Mouse (Mus musculus): Measurements from ENCODE around the gene Csn3. TPM values are rescaled to one million over a fixed set of nuclear protein-coding genes. Genes with fewer than 3 reads are reported as not detected.

Gene Csn3
- not detected for polyA plus RNA-seq (2014; fragmentation: Illumina TruSeq; extraction: RNeasy Lipid Tissue Mini Kit (QIAGEN cat#74804); ENCODE audit: low read depth, low replicate concordance)

DNA sequence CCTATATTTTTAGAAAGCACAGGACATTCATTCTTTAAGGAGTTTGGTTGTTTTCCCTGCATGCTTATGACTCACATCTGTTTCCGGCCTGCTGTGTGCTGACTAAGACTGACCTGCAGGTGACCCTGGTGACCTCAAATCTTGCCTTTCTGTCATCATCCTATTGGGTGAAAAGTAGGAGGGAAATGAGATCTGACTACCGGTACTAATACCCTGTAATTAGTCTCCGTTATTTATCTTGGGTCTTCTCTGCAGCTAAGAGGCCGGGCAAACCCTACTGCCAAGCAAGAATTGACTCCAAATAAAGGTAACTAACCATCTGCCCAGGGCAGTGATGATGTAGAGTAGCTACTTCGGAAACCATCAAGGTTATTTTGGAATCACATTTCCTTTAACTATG is at the start of gene Csn3:
Gene Csn3 (plus strand): TSS at position 208 of the 400 bp plus-strand sequence.

GRCm38 (mm10) chr5:87884729-87885128 is 40.6 kb upstream of the Csn3 start, which contains the start of gene Odam:
Odam (plus strand) TSS chr5:87885029.

DNA sequence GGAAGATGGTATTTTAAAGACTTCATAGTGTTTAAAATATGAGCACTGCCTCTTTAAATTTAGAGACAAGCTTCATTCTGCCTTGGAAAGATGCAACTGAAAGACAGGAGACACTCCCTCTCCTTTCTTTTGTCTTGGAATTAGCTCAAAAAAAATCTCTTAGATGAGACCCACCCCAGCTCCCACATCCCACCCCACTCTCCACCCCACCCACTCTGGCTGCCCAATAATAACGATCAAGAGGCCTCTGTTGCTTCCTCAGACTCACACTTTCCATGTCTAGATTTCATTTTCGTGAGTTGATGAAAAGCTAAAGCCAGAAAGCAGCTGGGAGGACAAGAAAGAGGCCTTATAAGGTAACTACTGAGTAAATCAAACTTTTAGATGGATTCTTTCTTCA is 43.8 kb downstream of the Csn3 start, which contains the start of the genes 2310003L06Rik and Gm28434:
Gene 2310003L06Rik (plus strand): TSS at position 259 of the 400 bp plus-strand sequence.
Gene Gm28434 (plus strand): TSS at position 317 of the 400 bp plus-strand sequence.

GRCm38 (mm10) chr5:87979139-87979538 is 53.8 kb downstream of the Csn3 start, which contains the start of gene Cabs1:
Cabs1 (plus strand) TSS chr5:87979439.

Other genes with a start within 250 kb of the Csn3 start
- gene Csn2, start 225.9 kb upstream of the Csn3 start, polyA plus RNA-seq (2014; fragmentation: Illumina TruSeq; extraction: RNeasy Lipid Tissue Mini Kit (QIAGEN cat#74804); ENCODE audit: low read depth, low replicate concordance) = 0.29 TPM
- gene Csn1s2a, start 151.0 kb upstream of the Csn3 start, polyA plus RNA-seq (2014; fragmentation: Illumina TruSeq; extraction: RNeasy Lipid Tissue Mini Kit (QIAGEN cat#74804); ENCODE audit: low read depth, low replicate concordance) = not detected
- 0.91 TPM for gene Csn1s2b, start 117.5 kb upstream of the Csn3 start, polyA plus RNA-seq (2014; fragmentation: Illumina TruSeq; extraction: RNeasy Lipid Tissue Mini Kit (QIAGEN cat#74804); ENCODE audit: low read depth, low replicate concordance)
- 299 TPM for gene Prr27, start 99.9 kb upstream of the Csn3 start, polyA plus RNA-seq (2014; fragmentation: Illumina TruSeq; extraction: RNeasy Lipid Tissue Mini Kit (QIAGEN cat#74804); ENCODE audit: low read depth, low replicate concordance)
- 0.35 TPM for gene Odam, start 40.5 kb upstream of the Csn3 start, polyA plus RNA-seq (2014; fragmentation: Illumina TruSeq; extraction: RNeasy Lipid Tissue Mini Kit (QIAGEN cat#74804); ENCODE audit: low read depth, low replicate concordance)
- not detected for gene 2310003L06Rik, start 43.9 kb downstream of the Csn3 start, polyA plus RNA-seq (2014; fragmentation: Illumina TruSeq; extraction: RNeasy Lipid Tissue Mini Kit (QIAGEN cat#74804); ENCODE audit: low read depth, low replicate concordance)
- not detected for gene Gm28434, start 43.9 kb downstream of the Csn3 start, polyA plus RNA-seq (2014; fragmentation: Illumina TruSeq; extraction: RNeasy Lipid Tissue Mini Kit (QIAGEN cat#74804); ENCODE audit: low read depth, low replicate concordance)
- 2,106 TPM for gene Cabs1, start 53.9 kb downstream of the Csn3 start, polyA plus RNA-seq (2014; fragmentation: Illumina TruSeq; extraction: RNeasy Lipid Tissue Mini Kit (QIAGEN cat#74804); ENCODE audit: low read depth, low replicate concordance)
- gene Smr3a, start 77.0 kb downstream of the Csn3 start, polyA plus RNA-seq (2014; fragmentation: Illumina TruSeq; extraction: RNeasy Lipid Tissue Mini Kit (QIAGEN cat#74804); ENCODE audit: low read depth, low replicate concordance) = not detected
- not detected for gene Smr2, start 161.0 kb downstream of the Csn3 start, polyA plus RNA-seq (2014; fragmentation: Illumina TruSeq; extraction: RNeasy Lipid Tissue Mini Kit (QIAGEN cat#74804); ENCODE audit: low read depth, low replicate concordance)
- gene Gm11116, start 186.0 kb downstream of the Csn3 start, polyA plus RNA-seq (2014; fragmentation: Illumina TruSeq; extraction: RNeasy Lipid Tissue Mini Kit (QIAGEN cat#74804); ENCODE audit: low read depth, low replicate concordance) = not detected
- not detected for gene Gm11115, start 228.5 kb downstream of the Csn3 start, polyA plus RNA-seq (2014; fragmentation: Illumina TruSeq; extraction: RNeasy Lipid Tissue Mini Kit (QIAGEN cat#74804); ENCODE audit: low read depth, low replicate concordance)

Measured in testis, adult 10 weeks (tissue).